Mouse (Mus musculus) cerebral cortex, adult 2 months (tissue): ENCODE results near the gene Ehmt2.

Experiments used
- WGBS: fragments of 180-500 bp; shearing (Covaris S2); methylation state at CpG from one replicate; pipeline ENCODE4 v1.1.7; 2018; 5-methylcytosine and 5-hydroxymethylcytosine counted together

The Ehmt2 gene

DNA sequence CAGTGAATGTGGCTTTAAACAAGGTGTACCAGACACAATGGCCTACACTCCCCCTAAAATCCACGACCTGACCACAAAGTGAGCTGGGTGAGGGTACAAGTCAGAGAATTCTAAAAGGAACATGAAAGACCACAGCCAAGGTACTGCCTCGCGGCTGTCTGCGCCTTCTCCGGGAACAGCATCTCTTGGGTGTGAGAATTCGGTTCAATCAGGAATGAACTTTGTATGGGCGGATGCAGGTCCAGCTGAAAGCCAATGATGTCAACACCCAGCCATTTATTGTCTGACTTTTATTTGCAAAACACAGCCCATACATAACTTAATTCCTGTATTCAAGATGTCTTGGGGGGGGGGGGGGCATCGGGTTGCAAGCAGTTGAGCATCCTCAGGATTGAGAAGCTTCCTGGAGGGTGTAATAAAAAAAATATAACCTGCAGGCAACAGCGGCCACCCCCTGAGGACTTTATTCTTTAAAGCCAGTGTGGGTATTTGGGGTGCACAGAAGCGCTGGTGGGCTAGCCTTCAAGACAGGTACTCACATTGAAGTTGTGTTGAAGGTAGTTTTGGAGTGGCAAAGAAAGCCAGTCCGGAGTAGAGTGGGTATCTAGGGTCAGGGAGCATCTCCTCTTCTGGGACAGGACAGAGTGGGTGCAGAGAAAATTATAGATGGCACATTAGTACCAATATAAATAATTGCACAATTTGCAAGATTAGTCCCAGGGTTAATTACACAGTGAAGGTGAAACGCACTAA is 5.0 kb upstream of the Ehmt2 start:
- WGBS: 80% methylated on average over 12 of the region's 12 CpGs

DNA sequence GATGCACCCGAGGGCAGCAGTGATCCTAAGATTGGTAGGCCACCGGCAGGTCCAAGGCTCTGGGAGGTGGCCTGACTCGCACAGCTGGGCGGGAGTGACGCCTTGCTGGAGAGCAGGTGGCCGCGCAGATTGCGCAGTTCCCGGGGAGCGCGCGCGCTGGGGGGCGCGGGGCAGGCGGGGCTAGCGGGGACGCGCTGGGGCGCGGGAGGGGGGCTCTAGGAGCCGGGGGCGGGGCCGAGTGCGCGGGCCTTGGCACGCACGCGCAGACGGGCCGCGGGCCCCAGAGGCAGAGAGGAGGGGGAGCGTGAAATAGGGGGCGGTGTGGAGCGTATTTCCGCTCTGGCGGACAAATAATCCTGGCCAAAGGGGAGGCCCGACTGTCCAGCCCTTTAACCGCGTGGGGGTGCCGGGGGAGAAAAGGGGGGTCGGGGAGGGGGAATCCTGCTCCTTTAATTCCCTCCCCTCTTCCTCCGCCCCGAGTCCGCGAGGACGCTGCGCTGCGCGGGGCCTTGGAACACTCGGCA is 4.1 kb upstream of the Ehmt2 start:
- 2% methylated on average over 45 of the region's 51 CpGs for WGBS

- WGBS: 9% methylated on average over 49 of the region's 51 CpGs
These were observed 3.3 kb upstream of the Ehmt2 start for GRCm38 (mm10) chr17:34894801-34895530.

DNA sequence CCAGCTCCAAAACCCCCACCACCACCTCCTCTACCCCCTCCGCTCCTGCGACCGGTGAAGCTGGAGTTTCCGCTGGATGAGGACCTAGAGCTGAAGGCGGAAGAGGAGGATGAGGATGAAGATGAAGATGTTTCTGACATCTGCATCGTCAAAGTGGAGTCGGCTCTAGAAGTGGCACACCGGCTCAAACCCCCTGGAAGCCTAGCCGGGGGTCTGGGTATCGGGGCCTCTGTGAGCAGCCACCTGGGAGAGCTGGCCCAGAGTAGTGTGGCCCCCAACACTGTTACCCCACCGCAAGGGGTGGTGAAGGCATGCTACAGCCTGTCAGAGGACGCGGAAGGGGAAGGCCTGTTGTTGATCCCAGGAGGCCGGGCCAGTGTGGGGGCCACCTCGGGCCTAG is 2.5 kb upstream of the Ehmt2 start:
- 95% methylated on average over 15 of the region's 15 CpGs for whole genome bisulfite sequencing

DNA sequence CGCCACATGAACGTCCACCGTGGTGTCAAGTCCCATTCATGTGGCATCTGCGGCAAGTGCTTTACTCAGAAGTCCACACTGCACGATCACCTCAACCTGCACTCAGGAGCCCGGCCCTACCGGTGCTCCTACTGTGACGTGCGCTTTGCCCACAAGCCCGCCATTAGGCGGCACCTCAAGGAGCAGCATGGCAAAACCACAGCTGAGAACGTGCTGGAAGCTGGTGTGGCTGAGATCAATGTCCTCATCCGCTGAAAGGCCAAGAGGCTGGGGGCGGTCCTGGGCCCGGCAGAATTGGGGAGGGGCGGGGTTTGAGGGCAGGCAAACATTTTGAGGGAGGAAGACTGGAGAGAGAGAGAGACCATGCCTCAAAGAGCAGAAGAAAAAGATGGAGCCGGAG is 1.9 kb upstream of the Ehmt2 start:
- 84% methylated on average over 17 of the region's 17 CpGs for WGBS

- 10% methylated on average over 10 of the region's 10 CpGs for WGBS
These were observed 703 bp upstream of the Ehmt2 start for GRCm38 (mm10) chr17:34897373-34898159.

GRCm38 (mm10) chr17:34898706-34899052 is 410 bp downstream of the Ehmt2 start:
- 4% methylated on average over 23 of the region's 47 CpGs for WGBS

DNA sequence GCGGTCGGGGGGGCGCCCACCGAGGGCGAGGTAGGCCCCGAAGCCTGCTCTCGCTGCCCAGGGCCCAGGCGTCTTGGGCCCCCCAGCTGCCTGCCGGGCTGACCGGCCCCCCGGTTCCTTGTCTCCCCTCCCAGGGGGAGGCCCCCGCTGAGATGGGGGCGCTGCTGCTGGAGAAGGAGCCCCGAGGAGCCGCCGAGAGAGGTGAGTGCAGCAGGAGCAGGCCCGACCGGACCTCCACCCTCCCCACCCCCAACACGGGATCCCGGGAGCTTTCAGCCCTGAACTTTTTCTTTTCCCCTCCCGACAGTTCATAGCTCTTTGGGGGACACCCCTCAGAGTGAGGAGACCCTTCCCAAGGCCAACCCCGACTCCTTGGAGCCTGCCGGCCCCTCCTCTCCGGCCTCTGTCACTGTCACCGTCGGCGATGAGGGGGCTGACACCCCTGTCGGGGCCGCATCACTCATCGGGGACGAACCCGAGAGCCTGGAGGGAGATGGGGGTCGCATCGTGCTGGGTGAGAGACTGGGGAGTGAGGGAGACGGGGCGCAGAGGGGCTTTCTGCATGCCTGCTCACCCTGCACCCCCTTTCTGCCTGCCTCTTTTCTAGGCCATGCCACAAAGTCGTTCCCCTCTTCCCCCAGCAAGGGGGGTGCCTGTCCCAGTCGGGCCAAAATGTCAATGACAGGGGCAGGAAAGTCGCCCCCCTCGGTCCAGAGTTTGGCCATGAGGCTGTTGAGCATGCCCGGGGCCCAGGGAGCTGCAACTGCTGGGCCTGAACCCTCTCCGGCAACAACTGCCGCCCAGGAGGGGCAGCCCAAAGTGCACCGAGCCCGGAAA is 1.0 kb downstream of the Ehmt2 start:
- WGBS: 2% methylated on average over 40 of the region's 45 CpGs

GRCm38 (mm10) chr17:34899890-34900243 is 1.6 kb downstream of the Ehmt2 start:
- 0% methylated on average over 5 of the region's 5 CpGs for WGBS

DNA sequence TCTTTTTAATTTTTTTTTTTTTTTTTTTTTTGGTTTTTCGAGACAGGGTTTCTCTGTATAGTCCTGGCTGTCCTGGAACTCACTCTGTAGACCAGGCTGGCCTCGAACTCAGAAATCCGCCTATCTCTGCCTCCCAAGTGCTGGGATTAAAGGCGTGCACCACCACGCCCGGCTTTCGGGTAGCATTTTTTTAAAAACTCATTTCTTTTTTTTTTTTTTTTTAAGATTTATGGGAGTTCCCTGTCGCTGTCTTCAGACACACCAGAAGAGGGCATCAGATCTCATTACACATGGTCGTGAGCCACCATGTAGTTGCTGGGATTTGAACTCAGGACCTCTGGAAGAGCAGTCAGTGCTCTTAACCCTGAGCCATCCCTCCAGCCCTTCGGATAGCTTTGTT is 3.7 kb downstream of the Ehmt2 start:
- WGBS: 86% methylated on average over 9 of the region's 10 CpGs

DNA sequence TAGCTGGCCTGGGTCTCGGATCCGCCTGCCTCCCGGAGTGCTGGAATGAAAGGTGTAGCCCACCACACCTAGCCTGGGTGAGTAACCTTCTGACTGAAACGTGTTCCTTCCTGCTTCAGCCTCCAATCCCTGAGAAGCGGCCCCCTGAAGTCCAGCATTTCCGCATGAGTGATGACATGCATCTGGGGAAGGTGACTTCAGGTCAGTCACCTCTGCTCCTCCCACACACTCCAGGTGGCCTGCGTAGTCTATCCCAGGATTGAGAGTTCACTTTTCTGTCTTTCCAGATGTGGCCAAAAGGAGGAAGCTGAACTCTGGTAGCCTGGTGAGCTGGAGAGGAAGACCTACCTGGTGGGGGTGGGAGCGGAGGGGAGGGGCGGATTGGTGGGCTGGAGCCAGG is 4.6 kb downstream of the Ehmt2 start:
- 89% methylated on average over 9 of the region's 9 CpGs for WGBS

DNA sequence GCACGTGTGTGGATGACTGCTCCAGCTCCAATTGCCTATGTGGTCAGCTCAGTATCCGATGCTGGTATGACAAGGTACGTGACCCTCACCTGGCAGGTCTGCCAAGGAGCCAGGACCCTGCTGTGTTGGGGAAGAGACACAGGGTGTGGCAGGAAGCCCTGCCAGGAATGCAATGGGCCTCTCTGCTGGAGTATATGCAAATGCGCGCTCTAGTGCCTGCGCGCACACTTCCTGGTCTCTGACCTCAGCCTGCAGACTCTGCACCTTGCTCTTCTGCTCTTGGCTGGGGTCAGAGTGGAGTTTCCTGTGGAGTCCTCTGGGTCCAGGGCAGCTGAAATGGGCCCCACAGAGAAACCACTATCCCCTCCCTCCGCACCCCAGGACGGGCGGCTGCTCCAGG is 12.7 kb downstream of the Ehmt2 start:
- 77% methylated on average over 10 of the region's 10 CpGs for WGBS

- whole genome bisulfite sequencing: 32% methylated on average over 5 of the region's 5 CpGs
These were observed 13.7 kb downstream of the Ehmt2 start for GRCm38 (mm10) chr17:34911945-34912351.

GRCm38 (mm10) chr17:34913930-34914665 is 15.8 kb downstream of the Ehmt2 start, which contains the start of gene Slc44a4:
Gene Slc44a4, plus strand, starts transcription at chr17:34914466.
- WGBS: 50% methylated on average over 18 of the region's 18 CpGs

DNA sequence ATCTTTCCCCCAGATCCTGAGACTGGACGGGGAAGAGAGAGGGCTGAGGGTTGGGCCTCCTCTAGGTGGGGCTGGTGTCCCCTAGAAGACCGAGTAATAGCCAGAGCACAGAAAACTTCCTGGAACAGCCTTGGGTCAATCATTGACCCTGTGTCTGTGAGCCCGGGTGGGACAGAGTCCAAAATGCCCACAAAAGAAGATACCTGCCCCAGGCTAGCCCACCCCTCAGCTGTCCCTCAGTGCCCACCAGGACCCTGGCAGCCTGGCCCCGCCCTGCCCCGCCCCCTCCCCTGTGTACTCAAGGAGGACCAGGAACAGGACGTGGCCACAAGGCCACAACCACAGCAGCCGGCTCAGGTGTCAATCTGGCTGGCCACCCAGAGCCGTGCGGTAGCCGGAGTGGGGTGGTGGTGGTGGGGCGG is 17.2 kb downstream of the Ehmt2 start:
- WGBS: 50% methylated on average over 11 of the region's 11 CpGs

GRCm38 (mm10) chr17:34916316-34916715 is 18.0 kb downstream of the Ehmt2 start:
- 87% methylated on average over 5 of the region's 5 CpGs for WGBS

DNA sequence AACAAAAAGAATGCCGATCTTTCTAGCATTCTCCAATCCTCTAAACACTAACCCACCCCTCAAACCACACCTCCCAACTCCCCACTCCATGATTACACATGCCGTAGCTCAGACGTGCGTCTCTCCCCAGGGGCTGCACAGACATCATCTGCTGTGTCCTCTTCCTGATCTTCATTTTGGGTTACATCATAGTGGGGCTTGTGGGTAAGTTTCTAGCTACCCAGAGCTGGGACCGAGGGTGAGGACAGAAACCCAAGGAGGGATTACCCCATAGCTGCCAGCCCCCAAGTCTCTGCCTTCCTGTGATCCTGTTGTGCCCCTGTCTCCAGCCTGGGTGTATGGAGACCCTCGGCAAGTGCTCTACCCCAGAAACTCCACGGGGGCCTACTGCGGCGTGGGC is 18.9 kb downstream of the Ehmt2 start:
- WGBS: 87% methylated on average over 9 of the region's 9 CpGs

DNA sequence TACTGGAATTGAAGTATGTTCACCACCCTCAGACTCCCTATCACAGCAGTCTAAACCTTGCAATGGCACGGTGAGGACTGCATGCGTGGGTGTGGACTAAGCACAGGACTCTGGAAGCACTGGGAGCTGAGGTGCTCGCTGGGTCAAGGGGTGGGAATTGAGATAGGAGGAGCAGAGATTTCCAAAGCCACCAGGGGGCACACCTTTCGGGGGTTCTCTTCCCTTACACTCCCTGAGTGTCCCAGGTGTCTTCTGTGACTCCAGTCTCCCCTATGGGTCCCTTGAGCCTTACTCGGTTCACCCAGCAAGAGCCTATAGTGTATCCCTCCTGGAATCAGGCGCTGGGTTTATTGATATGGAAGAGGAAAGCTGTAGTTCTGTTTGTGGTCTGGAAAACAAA is 24.7 kb downstream of the Ehmt2 start:
- WGBS: 54% methylated on average over 6 of the region's 6 CpGs

GRCm38 (mm10) chr17:34924258-34924657 is 26.0 kb downstream of the Ehmt2 start:
- WGBS: 67% methylated on average over 5 of the region's 5 CpGs

DNA sequence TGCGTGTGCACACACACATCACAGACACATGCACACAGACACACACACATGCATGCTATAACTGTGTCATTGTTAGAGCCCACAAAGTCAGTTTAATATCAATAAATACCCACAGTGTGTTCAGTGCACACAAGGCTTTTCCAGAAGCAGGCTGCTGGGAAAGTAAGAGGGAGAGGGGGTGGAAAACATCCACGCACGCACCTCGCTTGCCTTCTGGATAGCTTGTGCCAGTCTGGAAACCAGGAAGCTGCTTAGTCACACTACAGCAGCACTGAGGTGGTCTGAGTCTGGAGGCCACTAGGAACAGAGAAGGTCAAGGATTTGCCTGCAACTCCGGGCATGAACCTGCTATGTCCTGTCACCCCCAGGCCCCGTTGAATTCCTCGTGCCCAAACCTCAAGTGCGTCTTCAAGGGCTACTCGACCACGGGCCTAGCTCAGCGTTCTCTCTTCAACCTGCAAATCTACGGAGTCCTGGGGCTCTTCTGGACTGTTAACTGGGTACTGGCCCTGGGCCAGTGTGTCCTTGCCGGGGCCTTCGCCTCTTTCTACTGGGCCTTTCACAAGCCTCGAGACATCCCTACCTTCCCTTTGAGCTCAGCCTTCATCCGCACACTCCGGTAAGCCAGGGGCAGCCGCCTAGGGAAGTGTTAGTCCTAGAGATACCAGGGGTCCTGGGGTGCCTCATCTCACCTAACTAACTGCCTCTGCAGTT is 29.2 kb downstream of the Ehmt2 start:
- 79% methylated on average over 18 of the region's 18 CpGs for WGBS
